Mouse (Mus musculus) layer of hippocampus, postnatal 14 days (tissue): Measurements from ENCODE around the gene Ice2. TPM values are rescaled to one million over a fixed set of nuclear protein-coding genes. Genes with fewer than 3 reads are reported as not detected.

Source experiments
- DNase-seq, 2 experiments: peaks; one replicate each; pipeline ENCODE4 v3.0.0; 2021 to 2022; ENCODE audit warnings: low spot score in 2 of 2, mixed read lengths in 1 of 2
- long read RNA-seq, 2 experiments: library from polyadenylated mRNA; stranded (forward); transcript quantifications; one replicate each; pipeline ENCODE4 v2.0.0; 2021
- total RNA-seq, 2 experiments: library from RNA; stranded (reverse); gene quantifications; 2 replicates each; pipeline ENCODE4 v1.2.3; 2021

Gene Ice2
- total RNA-seq, result 1 to 10 TPM; 8.9 to 9.9 TPM
- long read RNA-seq, experiment 1, full-length matches to known transcripts, result 1 of 4 reads
- long read RNA-seq, experiment 1, partial matches to known transcripts, result 0 of 4 reads
- long read RNA-seq, experiment 1, other reads (novel, unspliced or antisense), result 3 of 4 reads
- long read RNA-seq, experiment 2, full-length matches to known transcripts, result 4 of 6 reads
- long read RNA-seq, experiment 2, partial matches to known transcripts, result 1 of 6 reads
- long read RNA-seq, experiment 2, other reads (novel, unspliced or antisense), result 1 of 6 reads

GRCm38 (mm10) chr9:69397760-69398452, at the start of gene Ice2:
Gene Ice2 (plus strand): TSS chr9:69397906.
- DNase-seq, result peak; percentile 72 to 78

GRCm38 (mm10) chr9:69349537-69349936, 48.2 kb upstream of the Ice2 start:
- no peak for DNase-seq

GRCm38 (mm10) chr9:69354228-69354627, 43.5 kb upstream of the Ice2 start:
- peak; percentile 29 to 69 for DNase-seq

GRCm38 (mm10) chr9:69357834-69358233, 39.9 kb upstream of the Ice2 start:
- peak; percentile 59 to 74 for DNase-seq

GRCm38 (mm10) chr9:69358797-69359196, 38.9 kb upstream of the Ice2 start:
- no peak for DNase-seq

GRCm38 (mm10) chr9:69361951-69362445, 35.7 kb upstream of the Ice2 start:
- no peak for DNase-seq

GRCm38 (mm10) chr9:69362766-69363165, 34.9 kb upstream of the Ice2 start:
- DNase-seq, result no peak

GRCm38 (mm10) chr9:69364117-69364516, 33.6 kb upstream of the Ice2 start:
- no peak for DNase-seq

GRCm38 (mm10) chr9:69367055-69367454, 30.7 kb upstream of the Ice2 start:
- no peak for DNase-seq

- DNase-seq, result peak; percentile 14 to 45
These were observed 29.6 kb upstream of the Ice2 start for GRCm38 (mm10) chr9:69368071-69368470.

- DNase-seq, result no peak
These were observed 26.5 kb upstream of the Ice2 start for GRCm38 (mm10) chr9:69371046-69371724.

GRCm38 (mm10) chr9:69372871-69373270, 24.8 kb upstream of the Ice2 start:
- no peak for DNase-seq

GRCm38 (mm10) chr9:69376982-69377653, 20.6 kb upstream of the Ice2 start:
- DNase-seq, result no peak

GRCm38 (mm10) chr9:69377654-69378045, 20.1 kb upstream of the Ice2 start:
- no peak for DNase-seq

- no peak for DNase-seq
These were observed 17.2 kb upstream of the Ice2 start for GRCm38 (mm10) chr9:69380546-69380945.

GRCm38 (mm10) chr9:69381741-69382140, 16.0 kb upstream of the Ice2 start:
- no peak for DNase-seq

- no peak for DNase-seq
These were observed 13.2 kb upstream of the Ice2 start for GRCm38 (mm10) chr9:69384475-69384874.

GRCm38 (mm10) chr9:69384905-69385304, 12.8 kb upstream of the Ice2 start:
- no peak for DNase-seq

- DNase-seq, result no peak
These were observed 10.4 kb upstream of the Ice2 start for GRCm38 (mm10) chr9:69387296-69387695.

GRCm38 (mm10) chr9:69390631-69391030, 7.1 kb upstream of the Ice2 start:
- DNase-seq, result no peak

GRCm38 (mm10) chr9:69394234-69394633, 3.5 kb upstream of the Ice2 start:
- no peak for DNase-seq

GRCm38 (mm10) chr9:69397432-69397759, 310 bp upstream of the Ice2 start:
- DNase-seq, result no peak
